Mouse (Mus musculus): Measurements from ENCODE around the gene Cep57.

DNA sequence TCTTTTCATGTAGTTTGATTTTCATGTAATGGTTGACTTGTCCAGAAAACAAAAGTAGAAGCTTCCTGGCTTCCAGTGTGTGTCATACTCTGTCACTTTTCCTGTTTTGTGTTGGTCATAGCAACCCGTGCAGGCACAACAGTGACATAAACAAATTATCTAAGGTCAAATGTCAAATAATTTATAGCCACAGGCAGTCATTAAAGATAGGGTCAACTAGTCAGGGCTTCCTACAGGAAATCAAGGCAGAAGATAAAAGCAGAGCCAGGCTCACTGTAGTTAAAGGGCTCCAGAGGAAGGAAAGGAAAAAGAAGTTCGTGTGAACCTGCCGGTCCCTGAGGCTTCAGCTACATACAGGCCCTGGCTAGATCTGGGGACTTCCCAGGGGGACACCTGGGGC, 27.0 kb upstream of the Cep57 start:
- TF ChIP-seq POLR2A (IDR thresholded peaks at IDR 0.05; ENCODE audit: extremely low read depth, insufficient read depth, low read length): no peak
- TF ChIP-seq CTCF (IDR thresholded peaks at IDR 0.05; ENCODE audit: extremely low read depth, insufficient read depth, low read length): no peak

Data from cortical plate, adult 2 months (tissue).